Mouse (Mus musculus): ENCODE measurements around the gene Txn2.

The Txn2 gene

GRCm38 (mm10) chr15:77933770-77934169 lies 5.0 kb upstream of the Txn2 start:
- DNase-seq = peak; percentile 100

GRCm38 (mm10) chr15:77933222-77933621 lies 4.4 kb upstream of the Txn2 start:
- DNase-seq = peak; percentile 55 to 60

GRCm38 (mm10) chr15:77931689-77932016 lies 2.8 kb upstream of the Txn2 start:
- no peak for DNase-seq

DNA sequence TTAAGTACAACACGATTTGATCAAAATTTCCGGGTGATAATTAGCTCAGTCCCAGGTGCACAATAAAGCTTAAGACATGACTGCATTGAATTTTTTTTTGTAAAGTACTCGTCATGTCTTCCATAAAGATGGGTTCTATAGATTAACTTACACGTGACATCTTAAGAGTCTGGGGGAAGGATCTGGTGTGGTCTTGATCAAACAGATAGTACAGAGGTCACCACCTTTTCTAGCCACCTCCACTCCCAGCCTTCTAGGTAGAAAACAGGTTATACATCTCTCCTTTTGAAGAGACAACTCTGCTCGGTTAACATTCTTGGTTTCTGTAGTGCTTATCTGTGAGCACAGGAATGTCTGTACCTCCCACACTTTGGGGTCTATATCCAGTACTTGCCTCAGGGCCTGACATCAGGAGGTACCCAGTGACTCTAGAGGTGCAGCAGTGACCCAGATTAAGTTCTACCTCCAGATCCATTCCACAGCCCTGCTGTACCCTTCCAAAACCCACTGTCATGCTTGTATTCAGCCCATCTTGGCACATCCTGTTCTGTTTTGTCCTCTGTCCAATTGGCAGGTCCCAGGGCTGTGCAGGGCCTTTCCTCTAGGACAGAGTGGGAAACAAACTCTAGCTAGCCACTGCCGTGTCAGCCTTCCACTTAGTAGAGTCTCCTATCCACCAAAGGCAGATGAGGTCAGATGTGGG lies 2.3 kb upstream of the Txn2 start:
- DNase-seq = peak; percentile 58 to 59

GRCm38 (mm10) chr15:77929804-77930203 lies 998 bp upstream of the Txn2 start:
- no peak for DNase-seq

DNA sequence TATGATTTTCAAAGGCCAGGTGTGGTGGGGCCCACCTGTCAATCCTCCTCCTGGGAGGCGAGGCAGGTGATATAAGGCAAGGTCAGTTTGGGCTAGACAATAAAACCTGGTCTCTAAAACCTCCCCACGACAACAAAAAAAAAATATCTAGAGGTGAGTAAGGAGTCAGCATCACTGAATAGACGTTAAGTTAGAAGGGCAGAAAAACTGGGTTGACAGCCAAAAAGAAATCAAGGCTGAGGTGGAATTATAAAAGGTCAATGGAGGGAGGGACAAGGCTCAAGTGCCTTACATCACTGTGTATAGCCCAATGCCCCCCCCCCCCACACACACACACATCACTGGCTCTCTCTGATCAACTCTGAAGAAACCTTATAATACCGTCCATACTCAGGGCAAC lies 715 bp downstream of the Txn2 start:
- no peak for DNase-seq

DNA sequence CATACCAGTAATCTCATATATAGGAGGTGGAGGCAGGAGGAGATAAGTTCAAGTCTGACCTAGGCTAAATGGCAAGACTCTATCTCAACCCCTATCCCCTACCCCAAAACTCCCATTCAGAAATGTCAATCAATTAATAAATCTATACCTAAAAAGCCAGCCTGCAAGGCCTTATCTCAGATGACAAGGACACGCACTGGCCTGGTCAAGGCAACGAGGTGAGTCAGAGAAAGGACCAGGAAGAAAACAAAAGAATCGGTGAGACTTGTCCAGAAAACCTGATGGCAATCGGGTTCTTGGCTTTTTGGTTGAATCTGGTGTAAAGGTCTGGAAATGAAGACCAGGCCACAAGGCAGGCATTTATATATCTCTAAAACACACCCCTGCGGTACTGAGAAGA lies 1.9 kb downstream of the Txn2 start:
- no peak for DNase-seq

DNA sequence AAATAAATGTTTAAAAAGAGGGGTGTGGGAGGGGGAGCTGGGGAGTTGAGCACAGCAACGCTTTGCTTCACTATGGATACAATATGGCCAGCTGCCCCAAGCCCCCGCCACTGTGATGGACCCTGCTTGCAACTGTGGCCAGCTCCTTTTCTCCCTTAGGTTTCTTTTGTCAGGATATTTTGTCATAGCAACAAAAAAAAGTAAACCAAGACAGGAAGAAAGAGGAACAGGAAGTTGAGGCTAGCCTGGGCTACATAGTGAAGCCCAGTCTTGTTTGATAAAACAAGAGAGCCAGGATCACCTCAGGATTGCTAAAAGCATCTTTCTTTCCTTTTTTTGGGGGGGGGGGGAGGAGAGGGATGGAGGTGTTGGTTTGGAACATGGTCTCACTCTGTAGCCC lies 3.6 kb downstream of the Txn2 start:
- DNase-seq = no peak

DNA sequence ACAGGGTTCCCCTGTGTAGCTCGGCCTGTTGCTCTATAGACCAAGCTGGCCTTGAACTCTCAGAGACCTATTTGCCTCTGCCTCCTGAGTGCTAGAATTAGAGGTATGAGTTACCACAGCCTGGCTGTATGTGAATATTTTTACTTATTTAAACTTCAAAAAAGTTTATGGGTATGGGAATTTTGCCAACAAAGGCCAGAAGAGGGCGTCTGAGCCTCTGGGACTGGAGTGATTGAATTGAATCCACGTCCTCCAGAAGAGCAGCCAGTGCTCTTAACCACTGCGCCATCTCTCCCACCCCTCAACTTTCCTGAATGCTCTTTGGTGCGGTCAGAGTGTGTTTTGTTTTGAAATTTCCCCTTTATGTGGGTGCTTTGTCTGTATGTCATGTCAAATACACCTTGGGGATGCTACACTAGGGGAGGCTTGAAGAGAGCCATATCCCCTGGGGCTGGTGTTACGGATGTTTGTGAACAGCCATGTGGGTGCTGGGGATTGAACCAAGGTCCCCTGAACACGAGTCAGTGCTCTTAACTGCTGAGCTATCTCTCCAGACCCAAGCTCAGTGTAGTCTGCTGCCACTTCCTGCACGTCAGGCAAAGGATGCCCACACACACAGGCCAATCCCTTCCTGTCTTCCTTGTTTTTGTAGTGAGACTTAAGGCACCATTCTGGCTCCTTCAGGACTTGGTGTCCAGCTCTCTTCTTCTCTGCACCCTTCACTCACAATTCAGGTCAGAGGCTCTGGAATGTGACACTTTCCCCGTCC lies 5.4 kb downstream of the Txn2 start:
- no peak for DNase-seq

GRCm38 (mm10) chr15:77922710-77923109 lies 6.1 kb downstream of the Txn2 start:
- no peak for DNase-seq

DNA sequence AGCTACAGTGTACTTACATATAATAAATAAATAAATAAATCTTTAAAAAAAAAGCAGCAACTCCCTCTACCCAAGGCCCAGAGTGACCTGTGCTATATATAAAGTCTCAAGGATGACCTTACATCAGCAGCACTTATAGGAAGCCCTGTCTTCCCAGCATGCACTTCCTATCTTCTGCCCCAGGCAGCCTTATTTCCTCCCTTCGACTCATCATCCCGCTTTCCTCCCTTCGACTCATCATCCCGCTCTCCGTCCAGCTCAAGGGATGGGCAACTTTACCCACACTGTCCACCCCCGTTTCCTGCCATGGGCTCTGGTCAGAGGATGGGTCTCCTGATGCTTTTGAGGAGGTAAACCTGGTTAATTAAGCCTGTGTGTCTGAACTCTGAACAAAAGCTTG lies 7.2 kb downstream of the Txn2 start:
- no peak for DNase-seq

- no peak for DNase-seq
These were observed 8.0 kb downstream of the Txn2 start for GRCm38 (mm10) chr15:77920511-77921462.

- DNase-seq = no peak
These were observed 9.4 kb downstream of the Txn2 start for GRCm38 (mm10) chr15:77919441-77919840.

DNA sequence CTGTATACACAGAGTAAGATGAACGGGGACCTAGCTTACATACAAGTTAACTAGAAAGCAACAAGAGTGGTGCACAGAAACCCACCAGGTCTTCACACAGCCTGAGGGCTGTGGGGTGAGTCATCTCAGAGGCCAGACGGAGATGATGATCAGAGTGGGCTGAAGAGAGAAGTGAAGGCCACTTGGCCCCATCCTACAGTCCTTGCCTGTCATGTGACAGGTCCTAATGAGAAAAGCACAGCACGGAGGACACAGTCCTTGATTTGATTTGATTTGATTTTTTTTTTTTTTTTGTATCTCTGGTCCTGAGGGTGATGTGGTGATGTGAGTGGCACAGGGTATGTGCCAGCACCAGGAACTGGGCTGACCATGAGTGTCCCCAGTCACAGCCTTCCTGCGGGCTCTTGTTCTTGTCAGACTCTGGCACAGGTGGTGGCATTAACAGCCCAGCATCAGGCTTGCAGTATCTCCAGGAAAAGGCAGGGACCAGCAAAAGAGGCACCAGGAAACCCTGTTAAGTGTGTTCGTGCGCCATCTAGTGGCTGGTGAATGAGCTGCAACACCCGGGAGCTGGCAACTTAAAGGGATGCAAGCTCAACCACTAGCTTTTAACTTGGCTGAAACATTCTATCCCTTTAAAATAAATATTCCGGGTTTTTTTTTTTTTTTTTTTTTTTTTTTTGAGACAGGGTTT lies 11.8 kb downstream of the Txn2 start:
- peak; percentile 94 to 97 for DNase-seq

- DNase-seq = no peak
These were observed 13.5 kb downstream of the Txn2 start for GRCm38 (mm10) chr15:77915287-77915686.

DNA sequence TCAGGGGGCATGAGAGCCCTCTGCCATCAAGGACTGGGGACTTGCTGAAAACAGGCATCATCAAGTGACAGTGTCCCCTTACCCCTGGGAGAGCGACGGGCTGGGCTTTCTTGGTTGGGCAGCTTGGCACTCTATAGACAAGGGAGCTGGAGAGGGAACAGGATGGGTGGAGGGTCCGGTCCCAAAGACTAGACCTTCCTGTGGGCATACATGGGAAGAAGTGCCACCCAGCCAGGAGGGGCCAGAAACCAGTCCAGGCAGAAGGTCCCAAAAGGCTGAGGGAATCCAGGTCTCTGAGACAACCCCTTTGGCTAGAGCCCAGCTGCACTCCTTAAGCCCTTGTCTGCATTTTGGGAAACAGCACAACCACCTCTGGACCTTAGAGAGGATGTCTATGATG lies 14.3 kb downstream of the Txn2 start:
- no peak for DNase-seq

DNA sequence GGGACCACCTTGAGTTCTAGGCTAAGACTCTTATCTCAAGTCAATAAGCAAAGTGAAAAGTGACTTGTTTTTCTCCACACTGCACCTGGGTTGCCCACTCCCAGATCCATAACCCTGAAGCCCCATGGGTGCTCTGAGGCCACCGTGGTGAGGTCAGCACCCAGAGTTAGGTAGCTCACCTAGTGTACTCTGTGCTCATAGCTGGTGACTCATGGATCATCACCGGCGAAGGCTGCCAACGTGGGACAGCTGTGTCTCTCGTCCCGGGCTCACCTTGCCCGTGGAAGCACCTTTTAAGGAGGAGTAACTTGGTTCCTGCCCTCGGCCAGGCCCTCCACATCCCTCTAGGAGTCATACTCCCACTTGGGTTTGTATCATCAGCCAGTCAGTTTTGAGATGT lies 15.8 kb downstream of the Txn2 start:
- DNase-seq = no peak

DNA sequence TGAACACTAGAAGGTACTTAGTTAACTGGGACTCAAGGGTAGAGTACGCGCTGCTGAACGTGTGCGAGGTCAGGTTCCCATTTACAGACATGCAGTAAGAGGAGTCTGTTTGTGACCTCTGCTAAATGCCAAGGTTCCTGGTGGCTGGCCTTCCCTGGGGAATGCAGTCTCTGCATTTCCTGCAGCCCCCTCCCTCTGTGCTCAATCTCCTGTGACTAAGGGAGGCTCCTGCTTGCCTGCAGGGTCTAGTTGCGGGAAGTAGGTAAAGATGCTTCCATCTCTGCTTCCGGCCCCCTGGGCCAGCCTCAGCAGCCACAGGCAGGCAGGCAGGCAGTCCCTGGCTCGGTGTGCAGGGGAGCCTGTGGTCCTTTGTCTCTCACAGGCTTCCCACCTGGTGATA lies 16.2 kb downstream of the Txn2 start:
- DNase-seq = no peak

GRCm38 (mm10) chr15:77912048-77912447 lies 16.8 kb downstream of the Txn2 start:
- DNase-seq = no peak

- no peak for DNase-seq
These were observed 17.7 kb downstream of the Txn2 start for GRCm38 (mm10) chr15:77911065-77911464.

GRCm38 (mm10) chr15:77907646-77908518 lies 20.9 kb downstream of the Txn2 start:
- DNase-seq = no peak

- no peak for DNase-seq
These were observed 22.3 kb downstream of the Txn2 start for GRCm38 (mm10) chr15:77906545-77906944.

All from cerebellum, postnatal 14 days (tissue).